Mouse (Mus musculus) A20 (cell line): ENCODE data around the gene Zfp51.
A peak's percentile ranks its signal among the peaks of the same experiment; 100 is the strongest.
"Not testable (repeated sequence)": the region's sequence is repeated elsewhere in the genome, so short reads cannot be mapped to it uniquely, and the experiment has no call there.

Experiments
- DNase-seq: peaks from one replicate; pipeline ENCODE4 v3.0.0-alpha.2; 2011; ENCODE audit warnings: low read depth, low spot score

Zfp51 gene

GRCm38 (mm10) chr17:21450138-21450704 lies at the start of gene Zfp51:
Gene Zfp51 (plus strand): TSS chr17:21450374.
- peak; percentile 97 for DNase-seq

DNA sequence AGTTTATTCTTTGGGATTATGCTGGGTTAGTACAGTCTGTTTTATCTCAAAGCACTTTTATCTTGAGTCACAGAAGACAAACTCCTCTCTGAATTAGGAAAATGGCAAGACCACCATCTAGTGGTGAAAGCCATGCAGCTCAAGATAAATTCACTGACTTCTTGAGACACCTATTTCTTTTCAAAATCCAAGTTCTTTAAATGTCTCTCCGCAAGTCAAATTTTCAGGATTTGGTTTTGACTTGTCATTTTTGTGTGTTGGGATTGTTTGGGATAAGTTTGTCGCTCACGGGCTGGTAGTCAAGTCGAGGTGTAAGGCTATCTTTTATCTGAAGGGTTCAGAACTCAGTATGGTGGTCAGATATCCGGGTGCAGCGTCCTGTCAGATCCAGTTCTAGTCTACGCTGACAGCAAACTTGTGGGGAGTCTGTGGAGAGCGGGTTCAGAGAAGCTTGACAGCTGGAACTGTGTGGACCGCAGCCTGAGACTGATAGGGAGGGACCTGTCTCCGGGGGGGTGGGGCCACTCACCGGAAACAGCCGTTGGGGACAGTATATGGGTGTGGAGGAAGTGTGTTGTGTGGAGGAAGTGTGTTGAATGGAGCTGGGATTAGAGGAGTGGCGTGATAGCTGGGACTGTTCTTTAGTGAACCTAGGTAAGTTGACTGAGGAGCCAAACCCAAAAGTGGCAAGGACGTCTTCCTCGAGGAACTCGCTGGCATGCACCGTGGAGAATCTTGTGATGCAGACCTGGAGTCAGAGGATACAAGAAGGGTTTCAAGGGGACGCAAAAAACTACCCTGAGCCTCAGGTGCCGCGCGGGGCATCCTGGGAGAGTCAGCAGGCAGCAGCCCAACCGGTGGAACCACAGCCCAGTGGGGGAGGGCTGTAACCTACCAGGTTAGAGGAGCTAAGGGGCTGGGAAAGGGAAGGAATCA lies 27.2 kb upstream of the Zfp51 start, which contains the start of gene Zfp54:
Gene Zfp54 (plus strand): TSS at position 564 of the 936 bp plus-strand sequence.
- DNase-seq: peak; percentile 93

DNA sequence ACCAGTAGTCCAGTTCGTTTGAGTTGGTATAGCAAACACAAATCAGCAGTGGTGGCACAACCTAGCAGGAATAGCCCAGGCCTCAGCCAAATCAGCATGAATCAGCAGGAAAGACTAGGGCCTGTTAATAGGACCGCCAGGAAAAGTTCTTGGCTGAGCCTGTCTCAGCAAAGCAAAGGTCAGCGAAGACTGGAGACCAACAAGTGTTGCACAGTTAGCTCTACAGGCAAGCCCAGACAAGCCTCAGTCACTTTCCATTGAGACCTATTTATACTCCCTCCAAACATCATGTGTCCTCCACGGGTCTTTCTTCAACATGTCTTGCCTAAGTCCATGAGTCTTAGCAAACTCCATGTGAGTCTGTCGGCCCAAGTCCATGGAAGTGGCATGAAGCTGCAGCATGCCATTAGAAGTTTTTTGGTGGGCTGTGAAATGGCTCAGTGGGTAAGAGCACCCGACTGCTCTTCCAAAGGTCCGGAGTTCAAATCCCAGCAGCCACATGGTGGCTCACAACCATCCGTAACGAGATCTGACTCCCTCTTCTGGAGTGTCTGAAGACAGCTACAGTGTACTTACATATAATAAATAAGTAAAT lies 11.3 kb upstream of the Zfp51 start:
- DNase-seq: not testable (repeated sequence)

GRCm38 (mm10) chr17:21449669-21450068 lies 505 bp upstream of the Zfp51 start:
- DNase-seq: peak; percentile 84

- DNase-seq: no peak
Measured at GRCm38 (mm10) chr17:21463550-21463949, 13.4 kb downstream of the Zfp51 start.

GRCm38 (mm10) chr17:21472032-21472652 lies 22.0 kb downstream of the Zfp51 start:
- peak; percentile 60 for DNase-seq

GRCm38 (mm10) chr17:21472653-21473307 lies 22.6 kb downstream of the Zfp51 start:
- DNase-seq: no peak

DNA sequence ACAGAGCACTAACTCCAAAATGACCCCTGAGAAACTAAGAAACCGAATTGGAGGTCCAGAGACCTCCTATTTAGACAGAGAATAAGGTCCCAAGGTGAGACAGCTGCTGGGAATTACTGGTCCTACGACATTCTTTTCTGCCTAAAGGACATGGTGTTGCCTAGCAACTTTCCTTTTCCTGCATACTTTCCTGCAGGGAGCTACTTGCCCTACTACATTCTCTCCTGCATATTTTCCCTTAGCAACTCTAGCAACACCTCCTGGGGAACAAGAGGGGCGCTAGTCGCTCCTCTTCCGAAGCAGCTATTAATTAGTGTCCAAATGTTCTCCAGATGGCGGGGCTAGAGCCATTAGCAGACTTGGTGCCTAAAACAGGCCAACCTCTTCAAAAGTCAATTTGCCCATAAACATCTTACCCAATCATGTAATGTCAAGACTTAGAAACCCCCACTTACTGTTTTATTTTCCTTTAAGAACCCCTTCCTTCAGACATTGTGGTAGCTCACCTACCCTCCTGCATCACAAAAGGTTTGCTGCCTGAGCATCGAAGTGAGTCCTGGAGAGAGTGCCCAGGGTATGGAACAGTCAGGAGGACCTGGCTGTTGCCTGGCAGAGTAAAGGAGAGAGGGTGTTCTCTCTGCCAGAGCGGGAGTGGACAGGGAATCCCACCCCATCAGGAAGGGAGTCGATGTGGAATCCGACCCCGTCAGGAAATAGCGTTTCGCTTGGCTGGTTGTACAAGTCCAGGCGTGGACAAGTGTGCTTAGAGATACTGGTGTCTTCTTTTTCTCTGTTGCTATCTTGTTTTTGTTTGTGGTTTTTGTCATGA lies 23.4 kb downstream of the Zfp51 start:
- DNase-seq: peak; percentile 53

GRCm38 (mm10) chr17:21474729-21475128 lies 24.6 kb downstream of the Zfp51 start:
- not testable (repeated sequence) for DNase-seq

- not testable (repeated sequence) for DNase-seq
Measured at GRCm38 (mm10) chr17:21475290-21475689, 25.1 kb downstream of the Zfp51 start.

GRCm38 (mm10) chr17:21476351-21476750 lies 26.2 kb downstream of the Zfp51 start:
- DNase-seq: not testable (repeated sequence)

- DNase-seq: peak; percentile 47
Measured at GRCm38 (mm10) chr17:21478103-21478777, 28.1 kb downstream of the Zfp51 start.

DNA sequence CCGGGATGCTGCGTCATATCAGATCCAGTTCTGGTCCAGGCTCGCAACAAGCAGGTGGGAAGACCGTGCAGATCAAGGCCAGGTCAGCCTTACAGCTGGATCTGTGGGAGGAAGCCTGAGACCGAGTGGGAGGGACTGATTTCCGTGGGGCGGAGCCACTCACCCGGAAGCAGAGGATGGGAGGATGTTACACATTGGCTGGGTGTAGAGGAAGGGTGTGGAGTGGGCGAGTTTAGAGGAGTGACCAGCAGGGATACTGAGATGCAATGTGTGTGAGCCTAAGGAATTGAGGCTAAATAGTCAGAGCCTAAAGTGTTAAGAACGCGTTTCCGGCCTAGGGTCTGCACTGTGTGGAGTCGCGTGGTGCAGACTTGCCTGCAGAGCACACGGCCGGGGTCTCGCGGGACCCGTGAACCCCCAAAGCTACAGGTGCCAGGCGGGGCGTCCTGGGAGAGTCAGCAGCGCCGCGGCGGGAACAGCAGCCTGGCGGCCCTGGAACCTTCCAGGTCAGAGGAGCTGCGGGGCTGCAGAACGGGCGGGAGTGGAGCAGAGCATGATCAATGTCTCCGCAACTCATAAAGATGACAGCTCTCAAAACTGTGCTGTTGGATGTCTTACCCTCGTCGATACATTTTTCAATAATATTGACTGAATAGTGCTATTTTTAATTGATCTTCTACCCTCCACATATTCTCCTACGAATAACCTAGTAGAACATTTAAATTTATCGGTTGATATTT lies 38.8 kb downstream of the Zfp51 start, which contains the start of gene Zfp53:
Gene Zfp53 (plus strand): TSS at position 239 of the 740 bp plus-strand sequence.
- DNase-seq: peak; percentile 92

GRCm38 (mm10) chr17:21489500-21490001 lies 39.4 kb downstream of the Zfp51 start:
- peak; percentile 43 for DNase-seq

DNA sequence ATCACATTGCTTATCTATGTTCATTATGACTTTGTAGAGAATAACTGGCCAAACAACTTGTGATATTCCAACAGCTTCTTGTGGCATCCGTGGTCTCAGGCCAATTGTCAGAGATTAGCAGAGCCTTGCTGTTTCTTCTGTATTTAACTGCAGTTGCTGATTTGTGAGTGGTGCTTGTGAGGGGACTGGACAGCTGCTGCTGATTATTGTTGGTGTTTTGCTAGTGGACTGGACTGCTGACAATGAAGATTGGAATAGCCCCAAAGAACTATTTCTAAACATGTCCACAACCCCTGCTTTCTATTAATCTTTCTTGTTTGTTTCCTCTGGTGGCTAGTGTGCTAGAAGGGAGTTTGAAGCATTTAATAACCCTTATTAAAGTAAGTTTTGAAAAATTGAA lies 51.2 kb downstream of the Zfp51 start:
- no peak for DNase-seq

GRCm38 (mm10) chr17:21504524-21504923 lies 54.4 kb downstream of the Zfp51 start:
- peak; percentile 32 for DNase-seq

GRCm38 (mm10) chr17:21506258-21506657 lies 56.1 kb downstream of the Zfp51 start:
- DNase-seq: no peak

DNA sequence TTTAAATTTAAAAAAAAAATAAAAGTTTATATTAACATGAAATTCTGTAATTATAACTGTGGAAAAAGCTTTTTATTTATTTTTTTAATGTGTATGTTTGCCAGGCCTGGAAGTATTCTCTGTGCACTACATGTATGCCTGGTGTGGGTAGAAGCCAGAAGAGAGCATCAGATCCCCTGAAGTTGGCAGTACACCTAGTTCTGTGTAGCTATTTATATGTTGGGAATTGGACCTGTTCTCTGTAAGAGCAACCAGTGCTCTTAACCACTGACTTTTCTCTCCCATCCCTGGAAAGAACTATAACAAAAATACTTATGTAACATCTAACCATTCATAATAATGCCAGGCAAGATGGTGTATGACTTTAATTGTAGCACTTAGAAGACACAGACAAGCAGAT lies 59.6 kb downstream of the Zfp51 start:
- no peak for DNase-seq
